Comparison of ENCODE assay signal across 10 mouse cellular contexts in genomic region chr17:35569091-35569944, GRCm38 (mm10). TPM values are rescaled to one million over a fixed set of nuclear protein-coding genes. Genes with fewer than 3 reads are reported as not detected.
DNase-seq lines count a peak whose midpoint lies in the region; ATAC-seq and TF ChIP-seq lines count a peak whose summit lies in the region.
"Had no signal": no experiment of that assay in that cellular context is flagged by ENCODE, and none has a peak within 500 bp of the region (broad histone marks: within the 10 kb centered on the region; RNA-seq: fewer than 3 reads in every experiment).

No protein-coding gene starts in this region.

- DNase-seq in kidney, postnatal 0 days (ENCODE audit: low spot score), result peak; percentile 22
- no peak for DNase-seq in kidney, postnatal 25 days
- DNase-seq in adrenal gland, postnatal 36 days, result no peak
- DNase-seq in cerebellum, adult 2 months, result no peak
- DNase-seq in lung, postnatal 25 days (ENCODE audit: low spot score), result no peak
- DNase-seq: right cerebral cortex, postnatal 14 days had no signal

- 0 out of 2 replicates have a peak overlapping the region, but pooled peaks have one; percentile 9 for H3K4me3 ChIP-seq in kidney, postnatal 0 days (replicated peaks; ENCODE audit: low read depth, low read length)
- peak overlapping the region; percentile 32 for H3K4me3 ChIP-seq in embryonic facial prominence, embryonic 13.5 days
- H3K4me3 ChIP-seq in intestine, embryonic 16.5 days (ENCODE audit: low read length), result peak overlapping the region; percentile 26
- H3K4me3 ChIP-seq in neural tube, embryonic 15.5 days (replicated peaks), result peak overlapping the region; percentile 26
- H3K4me3 ChIP-seq in cerebellum, adult 2 months (replicated peaks; ENCODE audit: insufficient read depth, low read depth, low read length), result no peak overlapping the region
- H3K4me3 ChIP-seq: left cerebral cortex, adult 2 months had no signal

- peak overlapping the region; percentile 42; the same call in 1 of the 2 replicates for H3K9ac ChIP-seq in kidney, postnatal 0 days (ENCODE audit: low read depth, low read length)
- peak overlapping the region; percentile 62 for H3K9ac ChIP-seq in embryonic facial prominence, embryonic 13.5 days
- H3K9ac ChIP-seq in intestine, embryonic 16.5 days (ENCODE audit: low read depth, low read length), result peak overlapping the region; percentile 43; the same call in 1 of the 2 replicates
- 0 out of 2 replicates have a peak overlapping the region, but pooled peaks have one; percentile 15 for H3K9ac ChIP-seq in neural tube, embryonic 15.5 days (replicated peaks)

- H3K27ac ChIP-seq in kidney, postnatal 0 days, result no peak overlapping the region
- H3K27ac ChIP-seq in embryonic facial prominence, embryonic 13.5 days, result no peak overlapping the region
- H3K27ac ChIP-seq in intestine, embryonic 16.5 days (ENCODE audit: low read length), result no peak overlapping the region
- H3K27ac ChIP-seq in neural tube, embryonic 15.5 days (replicated peaks), result no peak overlapping the region
- no peak overlapping the region for H3K27ac ChIP-seq in cerebellum, adult 2 months (ENCODE audit: insufficient read depth, low read length)
- H3K27ac ChIP-seq: left cerebral cortex, adult 2 months had no signal

- no peaks in the 10 kb centered on the region for H3K36me3 ChIP-seq in kidney, postnatal 0 days (ENCODE audit: insufficient read depth, low read length)
- H3K36me3 ChIP-seq in embryonic facial prominence, embryonic 13.5 days, result no peaks in the 10 kb centered on the region
- H3K36me3 ChIP-seq in intestine, embryonic 16.5 days (ENCODE audit: control insufficient read depth, insufficient read depth, low read length), result no peaks in the 10 kb centered on the region
- no peaks in the 10 kb centered on the region for H3K36me3 ChIP-seq in neural tube, embryonic 15.5 days

- WGBS in kidney, postnatal 0 days, result 7% methylated on average over 28 of the region's 28 CpGs
- 2% methylated on average over 28 of the region's 28 CpGs for whole genome bisulfite sequencing in embryonic facial prominence, embryonic 13.5 days
- 7% methylated on average over 28 of the region's 28 CpGs for WGBS in intestine, embryonic 16.5 days
- WGBS in neural tube, embryonic 15.5 days, result 3% methylated on average over 28 of the region's 28 CpGs
- WGBS in cerebellum, adult 2 months, result 8% methylated on average over 28 of the region's 28 CpGs

- no peaks in the 10 kb centered on the region for H3K9me3 ChIP-seq in kidney, postnatal 0 days (replicated peaks; ENCODE audit: low read length)
- H3K9me3 ChIP-seq in embryonic facial prominence, embryonic 13.5 days, result no peaks in the 10 kb centered on the region
- H3K9me3 ChIP-seq in intestine, embryonic 16.5 days (ENCODE audit: control insufficient read depth, low read length), result no peaks in the 10 kb centered on the region
- H3K9me3 ChIP-seq in neural tube, embryonic 15.5 days (replicated peaks), result no peaks in the 10 kb centered on the region

- peaks cover 6% of the 10 kb centered on the region; the same call in 1 of the 2 replicates for H3K27me3 ChIP-seq in kidney, postnatal 0 days (ENCODE audit: insufficient read depth, low read length)
- H3K27me3 ChIP-seq in embryonic facial prominence, embryonic 13.5 days, result peaks cover 44% of the 10 kb centered on the region
- peaks cover 11% of the 10 kb centered on the region; the same call in 1 of the 2 replicates for H3K27me3 ChIP-seq in intestine, embryonic 16.5 days (replicated peaks; ENCODE audit: control insufficient read depth, insufficient read depth, low read length)
- H3K27me3 ChIP-seq in neural tube, embryonic 15.5 days (replicated peaks), result peaks cover 13% of the 10 kb centered on the region
- H3K27me3 ChIP-seq in cerebellum, adult 2 months (ENCODE audit: control insufficient read depth, insufficient read depth, low read length), result no peaks in the 10 kb centered on the region

- TF ChIP-seq POLR2A in cerebellum, adult 2 months (IDR thresholded peaks at IDR 0.05; ENCODE audit: borderline replicate concordance, insufficient read depth, low read length), result no peak

- H3K4me2 ChIP-seq in kidney, postnatal 0 days (ENCODE audit: low read length), result peak overlapping the region; percentile 50
- H3K4me2 ChIP-seq in embryonic facial prominence, embryonic 13.5 days, result peak overlapping the region; percentile 61
- H3K4me2 ChIP-seq in intestine, embryonic 16.5 days (ENCODE audit: low read depth, low read length), result peak overlapping the region; percentile 52
- H3K4me2 ChIP-seq in neural tube, embryonic 15.5 days, result peak overlapping the region; percentile 58

- ATAC-seq in kidney, postnatal 0 days (replicated peaks; ENCODE audit: low FRiP score, low read depth), result no peak
- ATAC-seq in embryonic facial prominence, embryonic 13.5 days (ENCODE audit: insufficient number of reproducible peaks, insufficient read depth, low FRiP score, low TSS enrichment, low read depth), result no peak
- ATAC-seq in intestine, embryonic 16.5 days, result no peak
- ATAC-seq in neural tube, embryonic 15.5 days (ENCODE audit: low FRiP score), result peak; percentile 66; the same call in 1 of the 2 replicates

- no peak for TF ChIP-seq CTCF in kidney, postnatal 0 days (IDR thresholded peaks at IDR 0.05; ENCODE audit: low read depth)
- no peak for TF ChIP-seq CTCF in cerebellum, adult 2 months (IDR thresholded peaks at IDR 0.05; ENCODE audit: borderline replicate concordance, insufficient read depth, low read depth, low read length)

- H3K4me1 ChIP-seq in kidney, postnatal 0 days (replicated peaks; ENCODE audit: insufficient read depth, low read length), result 0 out of 2 replicates have a peak, but pooled peaks cover 4% of the 10 kb centered on the region
- H3K4me1 ChIP-seq in embryonic facial prominence, embryonic 13.5 days, result peaks cover 11% of the 10 kb centered on the region
- H3K4me1 ChIP-seq in intestine, embryonic 16.5 days (ENCODE audit: control insufficient read depth, insufficient read depth, low read length), result peaks cover 8% of the 10 kb centered on the region
- H3K4me1 ChIP-seq in neural tube, embryonic 15.5 days, result peaks cover 13% of the 10 kb centered on the region
- H3K4me1 ChIP-seq in cerebellum, adult 2 months (ENCODE audit: control insufficient read depth, insufficient read depth, low read length), result no peaks in the 10 kb centered on the region

RNA-seq across cellular contexts. Expression of gene 2300002M23Rik, which starts 2.1 kb away (rescaled TPM):
- not detected in 2 replicates for polyA plus RNA-seq in kidney, postnatal 0 days (2015; fragmentation: Nextera tagmentation; extraction: Ambion mirVana)
- 0.27 and 0.28 TPM in 2 replicates for polyA plus RNA-seq in embryonic facial prominence, embryonic 13.5 days (2015; fragmentation: Nextera tagmentation; extraction: Ambion mirVana)
- not detected in 2 replicates for polyA plus RNA-seq in intestine, embryonic 16.5 days (2015; fragmentation: Nextera tagmentation; extraction: Ambion mirVana)
- polyA plus RNA-seq in neural tube, embryonic 15.5 days (2015; fragmentation: Nextera tagmentation; extraction: Ambion mirVana), result not detected in 2 replicates
- not detected for total RNA-seq in adrenal gland, postnatal 36 days (2021)
- polyA plus RNA-seq in cerebellum, adult 2 months (2012; rRNA removed), result not detected in 2 replicates
- total RNA-seq: left cerebral cortex, adult 2 months had no signal

RNA-seq across cellular contexts. Expression of gene Cdsn, which starts 17.4 kb away (rescaled TPM):
- 0.13 and 0.18 TPM in 2 replicates for polyA plus RNA-seq in kidney, postnatal 0 days (2015; fragmentation: Nextera tagmentation; extraction: Ambion mirVana)
- polyA plus RNA-seq in embryonic facial prominence, embryonic 13.5 days (2015; fragmentation: Nextera tagmentation; extraction: Ambion mirVana), result 0.10 TPM in 1 of 2 replicates, not detected in the other
- polyA plus RNA-seq in intestine, embryonic 16.5 days (2015; fragmentation: Nextera tagmentation; extraction: Ambion mirVana), result 0.10 TPM in 2 replicates
- polyA plus RNA-seq in neural tube, embryonic 15.5 days (2015; fragmentation: Nextera tagmentation; extraction: Ambion mirVana), result 0.08 TPM in 1 of 2 replicates, not detected in the other
- 1 to 10 TPM in 1 of 2 experiments, under 1 TPM in 1; 0.56 to 1.4 TPM for total RNA-seq in adrenal gland, postnatal 36 days (2021)
- polyA plus RNA-seq in cerebellum, adult 2 months (2012; rRNA removed), result 0.05 and 0.16 TPM in 2 replicates

RNA-seq across cellular contexts. Expression of gene Sfta2, which starts 32.0 kb away (rescaled TPM):
- polyA plus RNA-seq in kidney, postnatal 0 days (2015; fragmentation: Nextera tagmentation; extraction: Ambion mirVana), result 4.2 and 5.0 TPM in 2 replicates
- 0.52 and 0.79 TPM in 2 replicates for polyA plus RNA-seq in embryonic facial prominence, embryonic 13.5 days (2015; fragmentation: Nextera tagmentation; extraction: Ambion mirVana)
- polyA plus RNA-seq in intestine, embryonic 16.5 days (2015; fragmentation: Nextera tagmentation; extraction: Ambion mirVana), result 1.2 and 3.3 TPM in 2 replicates
- 0.40 TPM in 1 of 2 replicates, not detected in the other for polyA plus RNA-seq in neural tube, embryonic 15.5 days (2015; fragmentation: Nextera tagmentation; extraction: Ambion mirVana)
- not detected for total RNA-seq in adrenal gland, postnatal 36 days (2021)
- polyA plus RNA-seq in cerebellum, adult 2 months (2012; rRNA removed), result not detected in 2 replicates
- total RNA-seq: left cerebral cortex, adult 2 months had no signal

RNA-seq across cellular contexts. Expression of gene Psors1c2, which starts 36.3 kb away (rescaled TPM):
- polyA plus RNA-seq in kidney, postnatal 0 days (2015; fragmentation: Nextera tagmentation; extraction: Ambion mirVana), result 0.14 and 0.17 TPM in 2 replicates
- polyA plus RNA-seq in embryonic facial prominence, embryonic 13.5 days (2015; fragmentation: Nextera tagmentation; extraction: Ambion mirVana), result 1.5 and 1.9 TPM in 2 replicates
- 0.66 and 0.81 TPM in 2 replicates for polyA plus RNA-seq in intestine, embryonic 16.5 days (2015; fragmentation: Nextera tagmentation; extraction: Ambion mirVana)
- 0.81 and 0.96 TPM in 2 replicates for polyA plus RNA-seq in neural tube, embryonic 15.5 days (2015; fragmentation: Nextera tagmentation; extraction: Ambion mirVana)
- not detected for total RNA-seq in adrenal gland, postnatal 36 days (2021)
- not detected in 2 replicates for polyA plus RNA-seq in cerebellum, adult 2 months (2012; rRNA removed)

RNA-seq across cellular contexts. Expression of gene Cchcr1, which starts 52.4 kb away (rescaled TPM):
- 8.2 and 9.1 TPM in 2 replicates for polyA plus RNA-seq in kidney, postnatal 0 days (2015; fragmentation: Nextera tagmentation; extraction: Ambion mirVana)
- polyA plus RNA-seq in embryonic facial prominence, embryonic 13.5 days (2015; fragmentation: Nextera tagmentation; extraction: Ambion mirVana), result 23.2 and 24.2 TPM in 2 replicates
- 12.5 and 15.7 TPM in 2 replicates for polyA plus RNA-seq in intestine, embryonic 16.5 days (2015; fragmentation: Nextera tagmentation; extraction: Ambion mirVana)
- polyA plus RNA-seq in neural tube, embryonic 15.5 days (2015; fragmentation: Nextera tagmentation; extraction: Ambion mirVana), result 5.1 and 7.9 TPM in 2 replicates
- 1 to 10 TPM; 7.5 to 9.3 TPM for total RNA-seq in adrenal gland, postnatal 36 days (2021)
- polyA plus RNA-seq in cerebellum, adult 2 months (2012; rRNA removed), result 6.5 and 9.6 TPM in 2 replicates
